Mouse (Mus musculus) heart, embryonic 15.5 days (tissue): ENCODE measurements at regions not wholly inside any gene's neighbourhood (a gene's known extent, or its start where the extent isn't known, plus 50 kb on each side); places are given as distances from the start of the nearest gene placed in this dataset.

ENCODE experiments used
- ATAC-seq: fragments of 200-750 bp; cut with Nextera tagmentation; replicated peaks from 2 replicates; pipeline ENCODE4 v1.8.0; 2017; ENCODE audit warnings: low read depth, moderate TSS enrichment; ENCODE audit not compliant: insufficient number of reproducible peaks, insufficient read depth, low FRiP score
- H3K27ac ChIP-seq: fragments of 300-500 bp; sonication (generic); 2 replicates; pipeline ENCODE4 v1.5.1; 2015; ENCODE audit warnings: mild to moderate bottlenecking, inconsistent platforms
- H3K27me3 ChIP-seq: fragments of 300-500 bp; sonication (generic); 2 replicates; pipeline ENCODE4 v1.6.1; 2015; ENCODE audit warnings: inconsistent platforms
- H3K36me3 ChIP-seq: fragments of 300-500 bp; sonication (generic); 2 replicates; pipeline ENCODE4 v1.6.1; 2015; ENCODE audit warnings: mild to moderate bottlenecking, inconsistent platforms
- H3K4me1 ChIP-seq: fragments of 300-500 bp; sonication (generic); replicated peaks from 2 replicates; pipeline ENCODE4 v1.6.1; 2015; ENCODE audit warnings: inconsistent platforms
- H3K4me2 ChIP-seq: fragments of 300-500 bp; sonication (generic); 2 replicates; pipeline ENCODE4 v1.6.1; 2015; ENCODE audit warnings: inconsistent platforms, mild to moderate bottlenecking, moderate library complexity
- H3K4me3 ChIP-seq: fragments of 300-500 bp; sonication (generic); 2 replicates; pipeline ENCODE4 v1.5.1; 2015; ENCODE audit warnings: mild to moderate bottlenecking, inconsistent platforms
- H3K9ac ChIP-seq: fragments of 300-500 bp; sonication (generic); 2 replicates; pipeline ENCODE4 v1.6.1; 2015; ENCODE audit warnings: mild to moderate bottlenecking, inconsistent platforms
- H3K9me3 ChIP-seq: fragments of 300-500 bp; sonication (generic); replicated peaks from 2 replicates; pipeline ENCODE4 v1.6.1; 2016; ENCODE audit warnings: inconsistent platforms
- WGBS: fragments of 180-500 bp; shearing (Covaris S2); methylation state at CpG from one replicate; pipeline ENCODE4 v1.1.7; 2015; ENCODE audit warnings: mixed read lengths; 5-methylcytosine and 5-hydroxymethylcytosine counted together

- Histone ChIP-seq H3K4me1 (no peaks in the 10 kb centered on the region), H3K27ac (no peak overlapping the region), H3K4me3 (no peak overlapping the region), H3K9ac (no peak overlapping the region), H3K27me3 (no peaks in the 10 kb centered on the region), H3K36me3 (no peaks in the 10 kb centered on the region), H3K9me3 (no peaks in the 10 kb centered on the region), H3K4me2 (no peak overlapping the region)
- 65% methylated on average over 14 of the region's 14 CpGs for WGBS
- no peak for ATAC-seq
Observed at GRCm38 (mm10) chr14:87865216-87866202, 449.1 kb downstream of the Tdrd3 start.

- no peaks in the 10 kb centered on the region for H3K36me3 ChIP-seq
- no peak overlapping the region for H3K4me3 ChIP-seq
- H3K27me3 ChIP-seq, result no peaks in the 10 kb centered on the region
- H3K9me3 ChIP-seq, result no peaks in the 10 kb centered on the region
- WGBS, result 70% methylated on average over 3 of the region's 3 CpGs
- ATAC-seq, result no peak
- no peak overlapping the region for H3K27ac ChIP-seq
- H3K9ac ChIP-seq, result no peak overlapping the region
- H3K4me1 ChIP-seq, result no peaks in the 10 kb centered on the region
- H3K4me2 ChIP-seq, result no peak overlapping the region
Observed at GRCm38 (mm10) chr14:87901784-87902183, 485.3 kb downstream of the Tdrd3 start.

- Histone ChIP-seq H3K9me3 (no peaks in the 10 kb centered on the region), H3K36me3 (no peaks in the 10 kb centered on the region), H3K27me3 (no peaks in the 10 kb centered on the region), H3K4me2 (no peak overlapping the region), H3K27ac (no peak overlapping the region), H3K9ac (no peak overlapping the region), H3K4me1 (no peaks in the 10 kb centered on the region), H3K4me3 (no peak overlapping the region)
- WGBS, result 65% methylated on average over 7 of the region's 7 CpGs
- ATAC-seq, result no peak
Observed at GRCm38 (mm10) chr14:87902416-87902815, 486.0 kb downstream of the Tdrd3 start.
